Mouse (Mus musculus) CD4-positive helper T cell, adult 2 months (primary cell): Measurements from ENCODE around the gene Gm42420.

ENCODE experiments used
- DNase-seq: peaks from one replicate; pipeline ENCODE4 v3.0.0-alpha.2; 2012; ENCODE audit warnings: low read depth, missing footprints, low spot score

Gm42420 gene

DNA sequence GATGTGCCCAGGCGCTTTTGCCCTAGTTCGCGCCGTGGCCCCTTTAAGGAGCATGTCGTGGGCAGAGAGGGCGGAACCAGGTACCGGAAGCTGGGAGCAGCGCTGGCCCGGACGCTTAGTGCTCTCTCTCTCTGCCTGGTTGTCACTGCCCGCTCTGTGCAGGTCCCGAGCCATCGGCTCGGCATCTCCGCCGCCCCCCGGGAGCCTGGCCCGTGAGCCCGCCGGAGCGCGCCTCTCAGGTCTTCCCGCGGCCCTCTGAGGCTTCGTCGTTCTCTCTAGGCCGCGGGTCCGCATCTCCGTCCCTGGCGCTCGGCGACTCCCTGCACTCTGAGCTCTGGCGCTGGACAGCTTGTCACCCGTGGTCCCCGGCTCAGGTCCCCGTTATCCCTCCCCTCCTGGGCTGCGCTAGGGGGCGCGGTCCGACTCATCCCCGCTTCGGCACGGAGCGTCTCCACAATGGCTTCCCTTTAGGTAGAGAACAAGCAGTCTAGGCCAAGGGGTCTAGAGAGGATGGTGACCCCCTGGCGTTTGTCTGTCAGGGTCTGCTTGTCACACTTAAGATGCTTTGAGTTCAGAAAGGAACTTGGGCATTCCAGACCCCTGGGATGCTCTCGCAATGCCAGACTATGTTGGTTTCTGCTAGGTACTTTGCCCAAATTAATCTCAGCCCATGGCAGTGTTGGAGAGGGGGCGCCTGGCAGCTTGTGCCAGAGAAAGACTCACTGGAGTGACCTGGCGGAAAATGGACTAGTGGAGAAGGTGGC, 11.6 kb upstream of the Gm42420 start, which contains the start of gene Adck2:
Adck2 (plus strand) TSS at position 83 of the 764 bp plus-strand sequence.
- peak; percentile 85 for DNase-seq

- DNase-seq: no peak
Measured at GRCm38 (mm10) chr6:39574555-39574869, 11.0 kb upstream of the Gm42420 start.

DNA sequence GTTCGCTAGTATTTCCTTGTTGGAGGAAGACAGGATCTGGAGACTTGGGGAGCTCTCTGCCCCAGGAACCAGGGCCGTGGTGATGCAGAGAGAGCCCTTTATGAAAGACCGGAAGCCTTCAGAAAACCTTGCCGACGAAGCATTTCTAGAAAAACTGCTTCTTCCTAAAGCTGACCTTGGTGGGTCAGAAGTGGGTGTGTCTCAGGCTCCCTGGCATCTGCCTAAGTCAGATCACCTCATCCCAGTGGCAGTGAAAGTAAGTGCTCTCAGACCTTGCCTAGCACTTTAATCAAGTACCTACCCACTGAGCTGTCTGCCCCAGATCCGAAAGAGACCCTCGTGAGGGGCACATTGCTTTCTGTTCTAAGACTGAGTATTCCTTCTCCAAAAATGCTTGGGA, 10.6 kb upstream of the Gm42420 start:
- DNase-seq: no peak

DNA sequence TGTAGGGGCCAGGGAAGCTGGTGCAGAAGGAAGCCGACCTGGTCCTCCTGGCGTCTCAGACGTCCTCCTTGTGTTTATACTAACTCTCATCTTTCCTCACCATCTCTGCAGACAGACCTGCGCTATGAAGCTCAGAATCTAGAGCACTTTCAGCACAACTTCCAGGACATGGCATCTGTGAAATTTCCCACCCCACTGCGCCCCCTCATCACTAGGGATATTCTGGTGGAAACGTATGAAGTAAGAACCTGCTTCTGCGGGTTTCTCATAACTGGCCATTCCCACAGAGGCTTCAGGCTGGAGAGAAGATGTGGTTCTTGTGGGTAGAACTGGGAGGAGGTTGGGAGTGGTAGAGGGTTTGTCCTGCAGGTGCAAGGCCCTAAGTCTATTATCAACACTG, 6.0 kb upstream of the Gm42420 start:
- DNase-seq: no peak

- no peak for DNase-seq
Measured at GRCm38 (mm10) chr6:39580558-39580957, 5.0 kb upstream of the Gm42420 start.

DNA sequence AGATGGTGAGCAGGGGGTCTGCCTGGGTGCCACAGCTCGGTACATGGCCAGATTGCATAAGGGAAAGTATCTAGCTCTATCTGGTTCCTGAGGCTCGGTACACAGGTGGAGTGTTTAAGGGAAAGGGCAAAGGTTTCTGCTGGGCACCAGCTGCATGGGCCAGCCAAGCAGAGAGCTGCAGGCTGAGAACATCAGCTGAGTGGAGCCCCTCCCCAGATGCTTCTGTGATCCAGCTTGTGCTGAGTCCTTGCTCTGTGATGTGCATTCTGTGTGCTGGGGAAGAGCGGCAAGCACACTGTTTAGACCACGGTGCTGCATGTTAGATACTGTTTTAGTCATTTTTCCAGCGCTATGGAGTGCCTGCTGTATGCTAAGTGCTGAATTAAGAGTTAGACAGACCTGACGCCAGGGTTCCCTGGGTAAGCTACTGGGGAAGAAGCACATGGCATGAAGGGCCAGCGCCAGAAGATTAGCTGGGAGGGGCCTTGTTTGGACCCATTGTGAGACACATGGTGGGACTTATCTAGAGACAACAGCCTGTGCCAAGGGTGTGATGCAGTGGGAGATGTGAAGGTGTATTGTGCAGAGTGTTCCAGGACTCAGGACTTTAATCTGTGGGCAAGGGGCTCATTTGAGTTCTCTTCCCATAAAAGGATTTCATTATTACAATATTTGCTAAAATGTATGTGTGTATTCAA, 4.3 kb upstream of the Gm42420 start:
- DNase-seq: no peak

- no peak for DNase-seq
Measured at GRCm38 (mm10) chr6:39591481-39591880, 5.9 kb downstream of the Gm42420 start.

DNA sequence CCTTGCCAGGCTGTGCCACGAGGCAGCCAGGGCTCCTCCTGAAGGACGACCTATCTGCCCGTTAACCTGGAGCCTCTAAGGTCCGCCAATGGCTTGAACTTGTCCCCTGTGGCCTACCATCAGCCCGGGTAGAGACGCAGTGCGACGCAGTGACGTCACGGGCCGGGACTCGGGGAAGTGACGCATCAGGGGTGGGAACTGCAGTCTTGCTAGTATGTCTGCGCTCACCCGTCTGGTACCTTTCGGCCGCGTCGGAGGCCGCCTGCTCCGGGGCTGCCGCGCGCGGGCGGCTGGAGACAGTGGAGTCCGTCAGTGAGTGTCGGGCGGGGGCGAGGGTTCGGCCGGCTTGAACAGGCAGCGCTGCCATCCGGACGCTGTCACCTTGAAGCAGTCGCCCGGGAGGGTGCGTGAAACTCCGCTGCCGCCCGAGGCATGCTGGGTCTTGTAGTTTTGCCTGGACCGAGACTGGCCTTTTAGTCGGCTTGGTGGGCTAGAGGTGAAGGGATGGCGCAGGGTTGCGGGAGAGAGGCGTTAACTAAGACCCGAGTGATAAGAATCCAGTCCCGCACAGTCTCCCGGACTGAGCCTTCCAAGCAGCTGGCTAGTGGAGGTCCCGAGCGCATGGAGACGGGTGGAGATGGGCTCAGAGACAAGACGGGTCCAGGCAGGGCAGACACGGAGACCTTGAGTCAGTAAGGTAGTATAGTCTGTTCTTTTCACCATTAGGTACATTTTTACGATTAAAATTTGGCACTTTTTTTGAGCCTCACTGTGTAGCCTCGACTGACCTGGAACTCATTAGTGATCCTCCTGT, 7.1 kb downstream of the Gm42420 start, which contains the start of gene Ndufb2:
Ndufb2 (plus strand) TSS at position 174 of the 814 bp plus-strand sequence.
- peak; percentile 94 for DNase-seq

GRCm38 (mm10) chr6:39600851-39601250, 15.3 kb downstream of the Gm42420 start:
- no peak for DNase-seq

DNA sequence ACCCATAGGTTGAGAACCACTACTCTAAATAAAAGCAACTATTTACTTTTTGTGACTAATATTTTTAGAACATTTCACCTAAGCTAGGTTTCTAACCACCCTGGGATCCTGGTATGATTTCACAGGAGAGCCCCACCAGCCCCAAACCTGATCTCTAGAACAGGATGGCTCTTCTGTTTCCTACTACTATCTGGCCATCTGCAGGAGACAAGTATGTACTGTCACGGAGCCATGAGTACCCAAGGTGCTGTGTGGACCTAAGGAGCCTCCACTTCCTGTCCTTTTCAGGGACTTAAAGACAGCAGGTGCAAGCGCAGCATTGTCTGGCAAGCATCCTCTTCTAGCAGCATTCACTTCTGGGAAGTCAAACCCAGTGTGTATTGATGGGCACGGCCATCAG, 16.3 kb downstream of the Gm42420 start:
- DNase-seq: no peak

DNA sequence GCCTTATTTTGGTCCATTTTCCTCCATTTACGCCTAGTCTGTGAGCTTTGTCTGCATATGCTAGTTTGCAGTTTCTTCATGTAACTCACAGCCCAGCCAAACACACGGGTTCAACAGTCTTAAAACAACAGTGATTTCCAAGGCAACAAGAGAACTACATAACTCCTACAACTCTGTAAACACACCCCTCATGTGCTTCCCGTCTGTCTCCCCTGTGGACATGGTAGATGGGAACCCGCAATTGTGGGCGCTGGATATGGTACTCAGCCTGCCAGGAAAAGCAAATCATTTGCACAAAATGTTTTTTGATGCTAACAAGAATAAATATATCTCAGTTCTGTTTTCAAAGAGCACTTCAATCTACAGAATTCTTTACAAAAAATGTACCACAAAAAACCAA, 19.0 kb downstream of the Gm42420 start:
- DNase-seq: no peak

GRCm38 (mm10) chr6:39606056-39606455, 20.5 kb downstream of the Gm42420 start:
- DNase-seq: no peak

GRCm38 (mm10) chr6:39606862-39607261, 21.3 kb downstream of the Gm42420 start:
- DNase-seq: peak; percentile 50

GRCm38 (mm10) chr6:39607365-39607764, 21.8 kb downstream of the Gm42420 start:
- DNase-seq: no peak

- DNase-seq: no peak
Measured at GRCm38 (mm10) chr6:39610207-39610606, 24.7 kb downstream of the Gm42420 start.

- no peak for DNase-seq
Measured at GRCm38 (mm10) chr6:39611296-39611695, 25.7 kb downstream of the Gm42420 start.
